Mouse (Mus musculus) forebrain, embryonic 14.5 days (tissue): ENCODE measurements at regions not wholly inside any gene's neighbourhood (a gene's known extent, or its start where the extent isn't known, plus 50 kb on each side); places are given as distances from the start of the nearest gene placed in this dataset.

Experiments used
- ATAC-seq: fragments of 200-750 bp; cut with Nextera tagmentation; 2 replicates; pipeline ENCODE4 v1.8.0; 2017; ENCODE audit warnings: mild to moderate bottlenecking, moderate library complexity
- DNase-seq: peaks from one replicate; pipeline ENCODE4 v3.0.0-alpha.2; 2015; ENCODE audit warnings: low spot score
- H3K27ac ChIP-seq: fragments of 300-500 bp; sonication (generic); 2 replicates; pipeline ENCODE4 v1.5.1; 2014; ENCODE audit warnings: low read depth, mild to moderate bottlenecking, control low read depth, low read length, moderate library complexity
- H3K27me3 ChIP-seq: fragments of 300-500 bp; sonication (generic); replicated peaks from 2 replicates; pipeline ENCODE4 v1.6.1; 2014; ENCODE audit warnings: low read length, control low read depth, mixed read lengths; ENCODE audit not compliant: control insufficient read depth, insufficient read depth
- H3K36me3 ChIP-seq: fragments of 300-500 bp; sonication (generic); 2 replicates; pipeline ENCODE4 v1.6.1; 2014; ENCODE audit warnings: low read length, control low read depth; ENCODE audit not compliant: control insufficient read depth, insufficient read depth
- H3K4me1 ChIP-seq: fragments of 300-500 bp; sonication (generic); 2 replicates; pipeline ENCODE4 v1.6.1; 2014; ENCODE audit warnings: antibody characterized with exemption, low read length, control low read depth; ENCODE audit not compliant: control insufficient read depth, insufficient read depth
- H3K4me2 ChIP-seq: fragments of 300-500 bp; sonication (generic); 2 replicates; pipeline ENCODE4 v1.6.1; 2014; ENCODE audit warnings: mild to moderate bottlenecking, control low read depth, low read length
- H3K4me3 ChIP-seq: fragments of 300-500 bp; sonication (generic); 2 replicates; pipeline ENCODE4 v1.5.1; 2014; ENCODE audit warnings: low read depth, low read length, control low read depth
- H3K9ac ChIP-seq: fragments of 300-500 bp; sonication (generic); 2 replicates; pipeline ENCODE4 v1.6.1; 2014; ENCODE audit warnings: mild to moderate bottlenecking, low read length, control low read depth, moderate library complexity
- H3K9me3 ChIP-seq: fragments of 300-500 bp; sonication (generic); replicated peaks from 2 replicates; pipeline ENCODE4 v1.6.1; 2016; ENCODE audit warnings: low read length, control low read depth, mixed read lengths; ENCODE audit not compliant: control insufficient read depth
- WGBS: fragments of 180-500 bp; shearing (Covaris S2); extraction: QIAGEN DNeasy Blood & Tissue Kit; methylation state at CpG from one replicate; pipeline ENCODE4 v1.1.7; 2014; 5-methylcytosine and 5-hydroxymethylcytosine counted together

DNA sequence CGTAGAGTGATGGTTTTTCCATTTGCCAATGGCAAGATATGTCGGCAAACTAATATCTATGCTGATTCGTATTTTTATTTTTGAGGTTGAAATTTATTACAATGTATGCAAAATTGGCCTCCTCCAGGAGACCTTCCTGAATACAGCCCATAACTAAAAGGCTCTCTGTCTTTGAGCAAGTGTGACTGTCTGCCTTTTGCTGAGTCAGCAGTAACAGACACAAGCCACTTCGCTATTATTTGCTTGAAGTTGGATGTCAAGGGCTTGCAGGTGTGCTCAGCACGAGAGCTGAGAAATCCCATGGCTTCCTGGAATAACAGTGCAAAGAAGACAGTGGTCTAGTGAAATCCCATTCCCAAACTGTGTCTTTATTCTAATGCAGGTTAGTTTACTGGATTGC, 56.9 kb downstream of the Dmrt2 start:
- Histone ChIP-seq H3K27ac (no peak overlapping the region), H3K9me3 (no peaks in the 10 kb centered on the region), H3K9ac (no peak overlapping the region), H3K4me2 (no peak overlapping the region), H3K4me1 (no peaks in the 10 kb centered on the region), H3K36me3 (no peaks in the 10 kb centered on the region), H3K27me3 (no peaks in the 10 kb centered on the region), H3K4me3 (no peak overlapping the region)
- ATAC-seq (no peak), DNase-seq (no peak)
- WGBS = 87% methylated on average over 5 of the region's 5 CpGs

DNA sequence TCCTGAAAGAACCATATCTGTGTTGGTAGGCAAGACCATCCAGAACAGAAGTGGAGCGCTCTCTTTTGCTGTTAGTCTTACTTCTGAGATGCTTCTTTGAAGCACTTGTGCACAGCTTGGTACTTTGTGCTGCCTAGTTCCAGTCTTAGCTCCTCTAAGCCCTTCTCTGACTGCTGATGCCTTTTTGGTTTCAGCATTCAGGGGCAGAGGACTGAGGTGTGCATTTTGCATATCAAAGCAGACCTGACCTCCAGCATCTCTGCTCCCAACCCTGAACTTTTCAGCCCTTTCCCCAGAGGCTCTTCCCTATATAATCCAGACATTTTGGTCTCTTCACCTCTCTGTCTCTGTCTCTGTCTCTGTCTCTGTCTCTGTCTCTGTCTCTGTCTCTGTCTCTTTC, 57.4 kb downstream of the Dmrt2 start:
- Histone ChIP-seq H3K9me3 (no peaks in the 10 kb centered on the region), H3K27me3 (no peaks in the 10 kb centered on the region), H3K27ac (no peak overlapping the region), H3K4me3 (no peak overlapping the region), H3K36me3 (no peaks in the 10 kb centered on the region), H3K9ac (no peak overlapping the region), H3K4me2 (no peak overlapping the region), H3K4me1 (no peaks in the 10 kb centered on the region)
- DNase-seq (no peak), ATAC-seq (no peak)
- WGBS = 97% methylated on average over 1 of the region's 1 CpGs

DNA sequence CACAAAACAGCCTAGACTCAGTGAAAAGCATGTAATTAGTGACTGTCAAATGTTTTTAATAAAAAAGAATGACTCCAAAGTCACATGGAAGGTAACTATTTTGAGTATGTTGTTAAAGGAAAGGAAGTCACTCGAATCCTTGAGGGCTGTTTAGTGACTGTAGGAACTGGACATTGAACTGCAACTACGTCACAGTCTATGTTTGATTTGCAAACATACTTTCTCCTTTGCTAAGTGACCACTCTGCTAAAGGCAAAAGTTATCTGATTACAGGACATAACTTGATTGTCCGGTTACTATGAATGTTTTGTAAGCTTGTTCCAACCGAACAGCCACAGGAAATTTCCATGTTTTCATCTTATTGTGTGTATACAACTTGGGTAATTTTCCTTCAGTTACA, 106.2 kb downstream of the Dmrt2 start:
- Histone ChIP-seq H3K4me2 (no peak overlapping the region), H3K9ac (no peak overlapping the region), H3K27me3 (no peaks in the 10 kb centered on the region), H3K4me1 (no peaks in the 10 kb centered on the region), H3K4me3 (no peak overlapping the region), H3K36me3 (no peaks in the 10 kb centered on the region), H3K9me3 (no peaks in the 10 kb centered on the region), H3K27ac (no peak overlapping the region)
- no peak for DNase-seq
- no peak for ATAC-seq
- 90% methylated on average over 4 of the region's 4 CpGs for WGBS

DNA sequence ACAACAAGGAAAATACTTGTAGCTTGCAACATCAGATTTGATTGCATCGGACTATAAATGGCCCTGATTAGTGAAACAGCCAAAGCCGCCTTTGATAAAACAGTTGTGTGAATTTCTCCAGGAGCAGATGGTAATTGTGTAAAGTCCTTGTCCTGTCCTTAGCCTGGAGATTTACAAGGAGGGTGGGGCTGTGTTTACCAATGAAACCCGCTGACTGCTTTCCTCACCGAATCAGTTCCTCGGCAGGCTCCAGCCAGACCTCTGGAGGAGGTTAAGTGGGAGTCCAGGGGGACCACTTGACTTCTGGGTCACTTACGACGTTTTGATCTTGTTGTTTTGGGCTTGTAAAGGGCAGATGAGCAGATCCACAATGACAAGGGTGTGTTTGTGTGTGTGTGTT, 107.1 kb downstream of the Dmrt2 start:
- 84% methylated on average over 7 of the region's 7 CpGs for WGBS
- no peaks in the 10 kb centered on the region for H3K4me1 ChIP-seq
- no peak overlapping the region for H3K9ac ChIP-seq
- no peaks in the 10 kb centered on the region for H3K27me3 ChIP-seq
- no peak overlapping the region for H3K27ac ChIP-seq
- H3K9me3 ChIP-seq = no peaks in the 10 kb centered on the region
- DNase-seq (no peak), ATAC-seq (no peak)
- no peak overlapping the region for H3K4me3 ChIP-seq
- H3K36me3 ChIP-seq = no peaks in the 10 kb centered on the region
- no peak overlapping the region for H3K4me2 ChIP-seq

DNA sequence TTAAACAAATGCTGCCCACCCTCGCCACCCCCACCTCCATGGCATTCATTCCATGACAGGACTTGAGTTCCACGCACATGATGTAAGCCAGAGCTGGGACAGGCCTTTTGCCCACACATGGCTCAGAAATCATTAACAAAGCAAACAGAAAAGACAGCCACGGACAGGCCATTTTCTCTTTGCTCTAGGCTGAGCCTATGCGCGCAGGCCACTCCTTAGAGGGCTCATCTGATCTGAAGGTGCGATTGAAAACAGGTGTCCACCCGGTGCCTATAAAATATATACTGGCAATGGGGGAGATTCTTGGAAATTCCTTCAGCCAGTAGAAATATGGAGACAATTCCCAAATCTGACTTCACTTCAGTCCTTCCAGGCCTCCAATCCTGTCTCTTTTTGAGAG, 109.1 kb downstream of the Dmrt2 start:
- Histone ChIP-seq H3K27me3 (no peaks in the 10 kb centered on the region), H3K9me3 (no peaks in the 10 kb centered on the region), H3K4me3 (no peak overlapping the region), H3K9ac (no peak overlapping the region), H3K36me3 (no peaks in the 10 kb centered on the region), H3K4me1 (no peaks in the 10 kb centered on the region), H3K4me2 (no peak overlapping the region), H3K27ac (no peak overlapping the region)
- ATAC-seq = no peak
- DNase-seq = no peak
- 85% methylated on average over 7 of the region's 7 CpGs for WGBS

DNA sequence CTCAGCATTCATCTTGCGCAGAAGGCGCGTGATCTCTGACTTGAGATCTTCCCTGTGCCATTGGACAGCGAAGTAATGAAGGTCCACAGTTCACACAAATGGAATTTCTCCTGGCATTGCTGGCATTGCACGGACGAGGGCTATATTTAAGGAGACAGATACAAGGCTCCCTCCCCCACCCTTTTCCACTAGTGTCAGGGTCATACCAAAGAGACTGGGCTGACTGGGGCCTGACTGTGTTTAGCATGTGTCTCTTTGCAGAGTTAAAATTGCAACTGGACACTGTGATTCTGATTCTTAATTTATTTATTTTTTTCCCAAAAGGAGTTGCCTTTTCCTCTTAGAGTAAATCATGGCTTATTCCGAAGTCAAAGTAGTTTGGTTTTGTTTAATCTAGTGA, 130.5 kb downstream of the Dmrt2 start:
- DNase-seq = no peak
- WGBS = 94% methylated on average over 7 of the region's 7 CpGs

DNA sequence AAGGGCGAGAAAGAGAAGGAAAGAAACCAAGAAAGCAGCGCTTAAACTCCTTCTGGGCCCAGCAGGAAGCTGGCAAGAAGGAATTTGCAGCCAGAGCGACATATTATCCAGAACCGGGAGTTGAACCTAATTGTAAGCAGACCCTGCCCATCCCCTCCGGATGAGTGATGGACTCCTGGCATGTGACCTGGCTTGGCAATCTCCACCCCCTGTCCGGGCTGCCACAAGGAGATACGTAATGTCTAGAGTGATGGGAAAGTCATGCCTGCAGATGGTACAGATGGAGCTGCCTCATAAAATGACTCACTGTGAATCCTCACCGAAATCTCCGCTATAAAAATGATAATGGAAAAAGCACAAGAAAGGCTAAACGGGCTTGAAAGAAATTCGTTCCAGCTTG, 133.1 kb downstream of the Dmrt2 start:
- no peak overlapping the region for H3K4me2 ChIP-seq
- H3K4me3 ChIP-seq = no peak overlapping the region
- H3K36me3 ChIP-seq = no peaks in the 10 kb centered on the region
- DNase-seq (no peak), ATAC-seq (no peak)
- WGBS = 75% methylated on average over 11 of the region's 11 CpGs
- H3K9ac ChIP-seq = no peak overlapping the region
- no peaks in the 10 kb centered on the region for H3K4me1 ChIP-seq
- H3K9me3 ChIP-seq = no peaks in the 10 kb centered on the region
- no peaks in the 10 kb centered on the region for H3K27me3 ChIP-seq
- no peak overlapping the region for H3K27ac ChIP-seq

More for the DNA sequence above, 130.5 kb downstream of the Dmrt2 start:
- Histone ChIP-seq H3K36me3 (no peaks in the 10 kb centered on the region), H3K4me3 (no peak overlapping the region), H3K9me3 (no peaks in the 10 kb centered on the region), H3K9ac (no peak overlapping the region), H3K4me2 (no peak overlapping the region), H3K27me3 (no peaks in the 10 kb centered on the region), H3K4me1 (no peaks in the 10 kb centered on the region), H3K27ac (no peak overlapping the region)
- no peak for ATAC-seq

DNA sequence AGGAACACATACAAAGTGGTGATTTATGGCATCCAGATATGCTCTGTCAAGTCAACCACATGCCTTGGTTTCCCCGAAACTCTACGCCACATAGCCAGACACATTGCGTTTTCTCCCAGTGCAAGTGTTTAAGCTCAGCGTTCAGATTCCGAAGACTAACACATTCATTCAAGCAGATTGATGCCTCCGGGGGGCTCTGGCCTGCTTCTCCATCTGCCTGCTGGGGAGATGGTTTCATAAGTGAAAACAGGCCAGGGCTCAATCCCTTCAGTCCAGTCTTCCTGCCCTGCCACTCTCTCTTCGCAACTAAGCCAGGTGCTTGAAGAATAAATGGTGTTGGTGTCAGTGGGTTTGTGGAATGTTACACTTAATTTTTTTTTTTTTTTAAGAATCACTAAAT, 141.4 kb downstream of the Dmrt2 start:
- no peaks in the 10 kb centered on the region for H3K4me1 ChIP-seq
- DNase-seq (no peak), ATAC-seq (no peak)
- H3K27ac ChIP-seq = no peak overlapping the region
- no peak overlapping the region for H3K4me2 ChIP-seq
- no peak overlapping the region for H3K4me3 ChIP-seq
- no peak overlapping the region for H3K9ac ChIP-seq
- no peaks in the 10 kb centered on the region for H3K27me3 ChIP-seq
- WGBS = 88% methylated on average over 7 of the region's 7 CpGs
- no peaks in the 10 kb centered on the region for H3K36me3 ChIP-seq
- no peaks in the 10 kb centered on the region for H3K9me3 ChIP-seq

DNA sequence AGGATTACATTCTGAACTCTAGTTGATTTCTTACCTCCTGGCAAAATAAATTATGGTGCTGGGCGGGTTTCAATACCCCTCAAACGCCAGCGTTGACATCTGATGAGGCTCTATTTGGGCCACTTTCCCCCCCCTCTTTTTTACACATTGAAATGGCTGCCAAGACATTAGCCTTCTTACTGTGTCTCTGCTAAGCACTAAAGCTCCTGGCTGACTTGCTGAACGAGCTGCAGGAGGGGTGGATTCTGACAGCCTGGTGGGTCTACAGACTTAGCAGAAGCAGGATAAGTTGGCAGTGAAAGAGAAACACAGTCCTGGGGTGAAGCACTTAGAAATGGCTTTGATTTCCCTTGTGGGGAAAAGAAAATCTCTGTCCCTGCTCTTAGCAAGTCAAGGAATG, 172.9 kb downstream of the Dmrt2 start:
- DNase-seq (peak; percentile 33), ATAC-seq (peak; percentile 37; the same call in 1 of the 2 replicates)
- no peaks in the 10 kb centered on the region for H3K27me3 ChIP-seq
- 56% methylated on average over 4 of the region's 4 CpGs for WGBS
- H3K4me3 ChIP-seq = no peak overlapping the region
- H3K27ac ChIP-seq = no peak overlapping the region
- H3K4me1 ChIP-seq = no peaks in the 10 kb centered on the region
- no peak overlapping the region for H3K4me2 ChIP-seq
- no peaks in the 10 kb centered on the region for H3K9me3 ChIP-seq
- H3K36me3 ChIP-seq = no peaks in the 10 kb centered on the region
- H3K9ac ChIP-seq = no peak overlapping the region

DNA sequence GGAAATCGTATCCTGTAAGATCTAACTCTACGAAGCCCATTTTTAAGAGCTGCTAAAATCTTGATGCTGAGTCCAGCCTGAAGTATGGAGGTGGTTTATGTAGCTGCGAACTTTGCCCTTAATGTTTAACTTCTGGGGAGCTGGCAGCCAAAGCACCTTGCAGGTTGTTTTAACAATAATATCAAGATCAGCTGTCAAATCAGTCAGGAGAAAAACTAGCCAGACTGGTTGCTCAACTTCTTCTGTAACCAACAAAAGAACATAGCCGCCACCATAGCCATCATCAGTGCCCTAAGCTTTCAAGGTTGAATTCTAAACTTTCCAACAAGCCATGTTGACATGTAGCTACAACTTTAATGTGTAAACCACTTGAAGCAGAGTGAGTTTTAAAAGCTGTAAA, 184.1 kb downstream of the Dmrt2 start:
- 91% methylated on average over 4 of the region's 4 CpGs for WGBS
- Histone ChIP-seq H3K4me3 (no peak overlapping the region), H3K36me3 (no peaks in the 10 kb centered on the region), H3K9me3 (no peaks in the 10 kb centered on the region), H3K4me2 (no peak overlapping the region), H3K27ac (no peak overlapping the region), H3K9ac (no peak overlapping the region), H3K4me1 (no peaks in the 10 kb centered on the region), H3K27me3 (no peaks in the 10 kb centered on the region)
- DNase-seq (no peak), ATAC-seq (no peak)
